Mouse (Mus musculus) ovary, adult 18-20 months (tissue): Measurements from ENCODE around the gene Parp3.

Experiments
- DNase-seq: peaks from one replicate; pipeline ENCODE4 v3.0.0; 2022; ENCODE audit warnings: low spot score, mixed read lengths

The Parp3 gene

GRCm38 (mm10) chr9:106421865-106422160, 54.9 kb downstream of the Parp3 start:
- DNase-seq, result peak; percentile 63

- DNase-seq, result no peak
Observed at GRCm38 (mm10) chr9:106421033-106421864, 55.5 kb downstream of the Parp3 start.

DNA sequence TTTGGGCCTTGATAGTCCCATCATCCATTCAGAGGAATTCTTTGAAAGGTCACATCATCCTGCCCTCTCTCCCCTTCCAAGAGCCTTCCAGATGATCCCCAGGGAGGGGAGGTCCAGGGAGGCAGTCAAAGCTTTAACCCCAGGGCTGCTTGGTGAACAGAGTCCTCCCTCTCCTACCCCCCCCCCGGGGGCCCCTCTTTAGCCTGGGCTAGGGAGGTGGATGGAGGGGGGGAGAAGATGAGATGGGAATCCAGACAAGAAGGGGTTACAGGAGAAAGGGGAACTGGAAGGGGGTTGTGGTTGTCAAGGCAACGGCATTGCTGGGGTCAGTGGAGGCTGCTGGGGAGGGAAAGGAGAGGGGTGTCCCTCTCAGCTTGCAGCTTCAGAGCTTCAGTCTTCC, 56.1 kb downstream of the Parp3 start:
- DNase-seq, result no peak
